Mouse (Mus musculus): ENCODE measurements around the gene Ccdc190. TPM values are rescaled to one million over a fixed set of nuclear protein-coding genes. Genes with fewer than 3 reads are reported as not detected.

Gene Ccdc190
- total and polyA plus RNA-seq, 3 experiments: not detected

- no peaks in the 10 kb centered on the region for H3K27me3 ChIP-seq (ENCODE audit: control insufficient read depth in 1 of 2, insufficient read depth in 2 of 2, low read length in 2 of 2)
- no peaks in the 10 kb centered on the region for H3K79me2 ChIP-seq (ENCODE audit: control insufficient read depth, insufficient read depth, low read length, poor library complexity)
- H3K4me3 ChIP-seq (ENCODE audit: control insufficient read depth in 1 of 2, insufficient read depth in 1 of 2, low read depth in 2 of 2, low read length in 2 of 2): no peak overlapping the region
- no peaks in the 10 kb centered on the region for H3K4me1 ChIP-seq (ENCODE audit: control insufficient read depth in 1 of 2, insufficient read depth in 2 of 2, low read length in 2 of 2)
- no peak overlapping the region for H3K9ac ChIP-seq (ENCODE audit: control insufficient read depth, low read depth, low read length, poor library complexity, severe bottlenecking)
- TF ChIP-seq RAD21 (IDR thresholded peaks at IDR 0.05; ENCODE audit: low read depth, low read length) (no peak), UBTF (IDR thresholded peaks at IDR 0.05; ENCODE audit: borderline replicate concordance, insufficient read depth, low read depth, low read length) (no peak), ZNF384 (IDR thresholded peaks at IDR 0.05; ENCODE audit: low read depth, low read length) (peak; percentile 64; the same call in 1 of the 2 replicates)
- no peak overlapping the region for H3K27ac ChIP-seq (ENCODE audit: control insufficient read depth, low read depth, low read length)
- no peaks in the 10 kb centered on the region for H3K9me3 ChIP-seq (replicated peaks; ENCODE audit: insufficient read depth, low read length)
- DNase-seq (ENCODE audit: low read depth, low spot score): no peak
- no peaks in the 10 kb centered on the region for H3K36me3 ChIP-seq (ENCODE audit: control insufficient read depth in 1 of 2, insufficient read depth in 2 of 2, low read length in 2 of 2)
Measured at GRCm38 (mm10) chr1:169880181-169880580, 48.3 kb upstream of the Ccdc190 start.

- Histone ChIP-seq H3K9ac (ENCODE audit: control insufficient read depth, low read depth, low read length, poor library complexity, severe bottlenecking) (no peak overlapping the region), H3K27me3 (ENCODE audit: control insufficient read depth in 1 of 2, insufficient read depth in 2 of 2, low read length in 2 of 2) (no peaks in the 10 kb centered on the region), H3K27ac (ENCODE audit: control insufficient read depth, low read depth, low read length) (no peak overlapping the region), H3K4me3 (ENCODE audit: control insufficient read depth in 1 of 2, insufficient read depth in 1 of 2, low read depth in 2 of 2, low read length in 2 of 2) (no peak overlapping the region), H3K9me3 (replicated peaks; ENCODE audit: insufficient read depth, low read length) (no peaks in the 10 kb centered on the region), H3K4me1 (ENCODE audit: control insufficient read depth in 1 of 2, insufficient read depth in 2 of 2, low read length in 2 of 2) (no peaks in the 10 kb centered on the region), H3K79me2 (ENCODE audit: control insufficient read depth, insufficient read depth, low read length, poor library complexity) (no peaks in the 10 kb centered on the region), H3K36me3 (ENCODE audit: control insufficient read depth in 1 of 2, insufficient read depth in 2 of 2, low read length in 2 of 2) (no peaks in the 10 kb centered on the region)
- TF ChIP-seq MYB (IDR thresholded peaks at IDR 0.05; ENCODE audit: low read depth, low read length) (no peak), BHLHE40 (IDR thresholded peaks at IDR 0.05; ENCODE audit: borderline replicate concordance, low read depth, low read length) (no peak), NRF1 (IDR thresholded peaks at IDR 0.05; ENCODE audit: insufficient read depth, low read depth, low read length, poor library complexity, severe bottlenecking) (no peak), UBTF (IDR thresholded peaks at IDR 0.05; ENCODE audit: borderline replicate concordance, insufficient read depth, low read depth, low read length) (no peak), POLR2AphosphoS5 (IDR thresholded peaks at IDR 0.05; ENCODE audit: borderline replicate concordance, low read depth, low read length) (no peak), ELF1 (IDR thresholded peaks at IDR 0.05; ENCODE audit: low read depth, low read length) (no peak), NELFE (IDR thresholded peaks at IDR 0.05; ENCODE audit: low read depth, low read length) (no peak), POLR2A (IDR thresholded peaks at IDR 0.05; ENCODE audit: control insufficient read depth in 1 of 2, insufficient read depth in 1 of 2, low read depth in 1 of 2, low read length in 2 of 2, poor library complexity in 1 of 2) (no peak)
- DNase-seq (ENCODE audit: low read depth, low spot score): no peak
Measured at GRCm38 (mm10) chr1:169883081-169883565, 45.3 kb upstream of the Ccdc190 start.

- Histone ChIP-seq H3K9me3 (replicated peaks; ENCODE audit: insufficient read depth, low read length) (no peaks in the 10 kb centered on the region), H3K4me1 (ENCODE audit: control insufficient read depth in 1 of 2, insufficient read depth in 2 of 2, low read length in 2 of 2) (no peaks in the 10 kb centered on the region), H3K9ac (ENCODE audit: control insufficient read depth, low read depth, low read length, poor library complexity, severe bottlenecking) (no peak overlapping the region), H3K36me3 (ENCODE audit: control insufficient read depth in 1 of 2, insufficient read depth in 2 of 2, low read length in 2 of 2) (no peaks in the 10 kb centered on the region), H3K27me3 (ENCODE audit: control insufficient read depth in 1 of 2, insufficient read depth in 2 of 2, low read length in 2 of 2) (no peaks in the 10 kb centered on the region), H3K27ac (ENCODE audit: control insufficient read depth, low read depth, low read length) (no peak overlapping the region), H3K79me2 (ENCODE audit: control insufficient read depth, insufficient read depth, low read length, poor library complexity) (no peaks in the 10 kb centered on the region), H3K4me3 (ENCODE audit: control insufficient read depth in 1 of 2, insufficient read depth in 1 of 2, low read depth in 2 of 2, low read length in 2 of 2) (no peak overlapping the region)
- no peak for DNase-seq (ENCODE audit: low read depth, low spot score)
- TF ChIP-seq SMC3 (IDR thresholded peaks at IDR 0.05; ENCODE audit: low read depth, low read length): no peak
- TF ChIP-seq GATA1 (IDR thresholded peaks at IDR 0.05; ENCODE audit: low read depth, low read length): no peak
- no peak for TF ChIP-seq NRF1 (IDR thresholded peaks at IDR 0.05; ENCODE audit: insufficient read depth, low read depth, low read length, poor library complexity, severe bottlenecking)
- no peak for TF ChIP-seq ETS1 (IDR thresholded peaks at IDR 0.05; ENCODE audit: low read depth, low read length)
- TF ChIP-seq KAT2A (conservative IDR thresholded peaks at IDR 0.05; ENCODE audit: low read depth, low read length): no peak
- TF ChIP-seq USF1 (IDR thresholded peaks at IDR 0.05; ENCODE audit: low read depth, low read length): no peak
- no peak for TF ChIP-seq TCF12 (IDR thresholded peaks at IDR 0.05; ENCODE audit: low read depth, low read length)
Measured at GRCm38 (mm10) chr1:169889250-169889649, 39.2 kb upstream of the Ccdc190 start.

Data from MEL (cell line).